Mouse (Mus musculus) neural tube, embryonic 11.5 days (tissue): ENCODE data around the gene Fam126b. TPM values are rescaled to one million over a fixed set of nuclear protein-coding genes. Genes with fewer than 3 reads are reported as not detected.
A peak's percentile ranks its signal among the peaks of the same experiment; 100 is the strongest.
"Not testable (repeated sequence)": the region's sequence is repeated elsewhere in the genome, so short reads cannot be mapped to it uniquely, and the experiment has no call there.

ENCODE experiments used
- ATAC-seq: fragments of 200-750 bp; cut with Nextera tagmentation; 2 replicates; pipeline ENCODE4 v1.8.0; 2017; ENCODE audit warnings: moderate number of reproducible peaks, mild to moderate bottlenecking, moderate TSS enrichment, moderate library complexity; ENCODE audit not compliant: insufficient read depth, low FRiP score, low TSS enrichment
- DNase-seq: peaks from one replicate; pipeline ENCODE4 v3.0.0-alpha.2; 2015; ENCODE audit warnings: low spot score
- H3K27ac ChIP-seq: fragments of 300-500 bp; sonication (generic); 2 replicates; pipeline ENCODE4 v1.5.1; 2014; ENCODE audit warnings: low read depth, mild to moderate bottlenecking, low read length
- H3K27me3 ChIP-seq: fragments of 300-500 bp; sonication (generic); 2 replicates; pipeline ENCODE4 v1.6.1; 2014; ENCODE audit warnings: mild to moderate bottlenecking, low read length, mixed read lengths; ENCODE audit not compliant: control insufficient read depth, insufficient read depth
- H3K36me3 ChIP-seq: fragments of 300-500 bp; sonication (generic); 2 replicates; pipeline ENCODE4 v1.6.1; 2014; ENCODE audit warnings: mild to moderate bottlenecking, low read length, moderate library complexity, mixed read lengths; ENCODE audit not compliant: control insufficient read depth, insufficient read depth
- H3K4me1 ChIP-seq: fragments of 300-500 bp; sonication (generic); 2 replicates; pipeline ENCODE4 v1.6.1; 2014; ENCODE audit warnings: low read length, mixed read lengths; ENCODE audit not compliant: control insufficient read depth, insufficient read depth
- H3K4me2 ChIP-seq: fragments of 300-500 bp; sonication (generic); 2 replicates; pipeline ENCODE4 v1.6.1; 2014; ENCODE audit warnings: low read depth, mild to moderate bottlenecking, moderate library complexity
- H3K4me3 ChIP-seq: fragments of 300-500 bp; sonication (generic); 2 replicates; pipeline ENCODE4 v1.5.1; 2014; ENCODE audit warnings: low read depth, low read length
- H3K9ac ChIP-seq: fragments of 300-500 bp; sonication (generic); 2 replicates; pipeline ENCODE4 v1.6.1; 2014; ENCODE audit warnings: mild to moderate bottlenecking, low read length
- H3K9me3 ChIP-seq: fragments of 300-500 bp; sonication (generic); 2 replicates; pipeline ENCODE4 v1.6.1; 2016; ENCODE audit warnings: low read length; ENCODE audit not compliant: control insufficient read depth
- WGBS: fragments of 180-500 bp; shearing (Covaris S2); extraction: QIAGEN DNeasy Blood & Tissue Kit; methylation state at CpG from one replicate; pipeline ENCODE4 v1.1.7; 2014; 5-methylcytosine and 5-hydroxymethylcytosine counted together
- polyA plus RNA-seq: library from polyadenylated mRNA; unstranded; fragments of >200 nt; fragmentation: Nextera tagmentation; extraction: Ambion mirVana; gene quantifications from 2 replicates; pipeline ENCODE4 v1.2.1, GENCODE M21; 2014

Fam126b gene
- polyA plus RNA-seq, 1 experiment from 2014 or later: 7.0 TPM

DNA sequence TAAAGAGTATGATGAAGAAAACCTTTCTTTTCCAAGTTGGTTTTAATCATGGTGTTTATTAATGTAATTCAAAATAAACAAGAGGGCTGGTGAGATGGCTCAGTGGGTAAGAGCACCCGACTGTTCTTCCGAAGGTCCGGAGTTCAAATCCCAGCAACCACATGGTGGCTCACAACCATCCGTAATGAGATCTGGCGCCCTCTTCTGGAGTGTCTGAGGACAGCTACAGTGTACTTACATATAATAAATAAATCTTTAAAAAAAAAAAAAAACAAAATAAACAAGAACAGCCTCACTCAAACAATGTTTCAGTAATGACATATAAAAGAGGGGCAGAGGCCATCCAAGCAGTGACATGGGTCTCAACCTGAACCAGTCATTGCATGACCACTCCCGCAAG is 25.8 kb downstream of the Fam126b start:
- 94% methylated on average over 4 of the region's 6 CpGs for WGBS
- not testable (repeated sequence) for H3K4me3 ChIP-seq, H3K36me3 ChIP-seq, H3K4me2 ChIP-seq, H3K4me1 ChIP-seq, H3K9ac ChIP-seq, H3K27me3 ChIP-seq, H3K27ac ChIP-seq, ATAC-seq, DNase-seq, H3K9me3 ChIP-seq

DNA sequence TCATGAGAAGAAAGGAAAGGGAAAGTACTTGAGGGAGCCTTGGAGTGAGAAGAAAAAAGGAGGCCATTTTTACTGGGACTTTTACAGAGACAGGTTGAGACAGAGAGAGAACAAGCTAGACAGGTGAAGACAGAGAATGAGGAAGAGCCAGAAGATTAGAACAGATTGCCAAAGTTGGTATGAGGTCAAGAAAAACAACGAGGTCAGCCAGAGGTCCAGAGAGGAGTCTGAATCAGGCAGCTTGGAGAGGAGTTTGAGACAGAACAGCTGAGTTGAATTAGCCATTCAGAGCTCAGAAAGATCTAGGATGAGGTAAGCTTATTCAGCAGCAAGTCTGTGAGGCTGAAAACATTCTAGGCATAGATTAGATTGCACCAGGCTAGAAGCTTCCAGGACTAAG is 44.7 kb downstream of the Fam126b start:
- H3K9me3 ChIP-seq: no peaks in the 10 kb centered on the region
- no peaks in the 10 kb centered on the region for H3K27me3 ChIP-seq
- H3K4me1 ChIP-seq: no peaks in the 10 kb centered on the region
- H3K4me3 ChIP-seq: no peak overlapping the region
- H3K36me3 ChIP-seq: no peaks in the 10 kb centered on the region
- H3K9ac ChIP-seq: no peak overlapping the region
- ATAC-seq (no peak), DNase-seq (no peak)
- H3K4me2 ChIP-seq: no peak overlapping the region
- no peak overlapping the region for H3K27ac ChIP-seq
- WGBS: 80% methylated on average over 1 of the region's 1 CpGs

DNA sequence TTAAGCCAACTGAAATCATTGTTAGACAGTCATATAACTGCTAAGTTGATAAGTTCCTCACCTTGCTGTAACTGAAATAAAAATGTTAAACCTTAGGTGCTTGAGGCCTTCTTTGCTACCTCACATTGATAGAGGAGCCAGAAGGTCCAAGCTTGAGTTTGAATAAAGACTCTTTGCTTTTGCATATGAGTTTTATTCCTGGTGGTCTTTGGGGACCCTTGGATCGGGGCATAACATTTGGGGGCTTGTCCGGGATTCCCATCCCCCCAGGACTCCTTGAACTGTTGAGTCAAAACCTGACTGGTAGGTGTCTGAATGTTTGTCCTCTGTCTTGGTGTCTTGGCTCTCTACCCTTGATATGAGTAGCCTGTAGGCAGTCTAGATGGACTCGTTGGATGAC is 78.9 kb downstream of the Fam126b start:
- peaks cover 11% of the 10 kb centered on the region for H3K4me1 ChIP-seq
- no peak overlapping the region for H3K9ac ChIP-seq
- no peak for DNase-seq
- ATAC-seq: no peak
- no peak overlapping the region for H3K27ac ChIP-seq
- H3K4me3 ChIP-seq: no peak overlapping the region
- no peak overlapping the region for H3K4me2 ChIP-seq
- H3K9me3 ChIP-seq: peaks cover 7% of the 10 kb centered on the region; the same call in 1 of the 2 replicates
- no peaks in the 10 kb centered on the region for H3K27me3 ChIP-seq
- WGBS: 99% methylated on average over 3 of the region's 3 CpGs
- no peaks in the 10 kb centered on the region; the same call in 1 of the 2 replicates for H3K36me3 ChIP-seq

DNA sequence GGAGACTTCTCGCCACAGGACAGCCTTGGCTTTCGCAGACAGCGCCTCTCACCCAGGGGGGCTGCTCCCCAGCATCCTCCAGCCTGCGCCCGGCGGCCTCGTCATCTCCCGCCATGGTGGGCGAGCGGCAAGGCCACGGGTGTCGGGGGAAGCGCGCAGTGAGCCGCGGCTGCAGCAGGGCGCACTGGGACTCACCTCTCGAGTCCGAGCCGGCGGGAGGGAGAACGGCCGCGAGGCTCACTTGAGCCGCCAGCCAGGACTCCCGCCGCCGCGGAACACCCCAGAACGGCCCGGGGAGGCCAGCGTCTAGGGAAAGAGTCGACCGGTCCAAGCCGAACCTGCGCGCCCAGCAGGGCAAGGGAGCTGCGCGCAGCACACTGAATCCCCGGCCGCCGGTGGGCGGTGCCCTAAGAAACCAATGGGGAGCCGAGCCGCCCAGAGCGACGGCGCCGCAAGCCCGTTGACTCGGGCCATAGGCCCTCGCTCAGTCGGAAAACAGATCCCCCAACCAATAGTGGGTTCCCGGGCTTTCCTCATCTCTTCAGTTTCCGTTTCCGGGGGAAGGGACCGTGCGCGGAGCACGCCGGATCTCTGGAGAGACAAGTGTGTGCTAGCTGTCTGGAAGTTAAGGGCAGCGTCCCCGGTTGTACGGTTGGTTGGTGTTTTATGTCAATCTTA is 81.4 kb downstream of the Fam126b start, which contains the start of gene Orc2:
Gene Orc2 (minus strand): TSS at position 533 of the 678 bp plus-strand sequence.
- H3K9ac ChIP-seq: peak within 1 kb of the TSS; percentile 86
- H3K4me1 ChIP-seq: peaks cover 11% of the 10 kb centered on the region
- ATAC-seq: peak; percentile 100
- no peaks in the 10 kb centered on the region for H3K27me3 ChIP-seq
- WGBS: under 1% methylated on average over 64 of the region's 64 CpGs
- H3K27ac ChIP-seq: no peak within 1 kb of the TSS
- peaks cover 7% of the 10 kb centered on the region; the same call in 1 of the 2 replicates for H3K9me3 ChIP-seq
- H3K36me3 ChIP-seq: peaks cover 5% of the 10 kb centered on the region; the same call in 1 of the 2 replicates
- H3K4me3 ChIP-seq: peak within 1 kb of the TSS; percentile 78
- peak; percentile 95 for DNase-seq
- H3K4me2 ChIP-seq: peak within 1 kb of the TSS; percentile 73

DNA sequence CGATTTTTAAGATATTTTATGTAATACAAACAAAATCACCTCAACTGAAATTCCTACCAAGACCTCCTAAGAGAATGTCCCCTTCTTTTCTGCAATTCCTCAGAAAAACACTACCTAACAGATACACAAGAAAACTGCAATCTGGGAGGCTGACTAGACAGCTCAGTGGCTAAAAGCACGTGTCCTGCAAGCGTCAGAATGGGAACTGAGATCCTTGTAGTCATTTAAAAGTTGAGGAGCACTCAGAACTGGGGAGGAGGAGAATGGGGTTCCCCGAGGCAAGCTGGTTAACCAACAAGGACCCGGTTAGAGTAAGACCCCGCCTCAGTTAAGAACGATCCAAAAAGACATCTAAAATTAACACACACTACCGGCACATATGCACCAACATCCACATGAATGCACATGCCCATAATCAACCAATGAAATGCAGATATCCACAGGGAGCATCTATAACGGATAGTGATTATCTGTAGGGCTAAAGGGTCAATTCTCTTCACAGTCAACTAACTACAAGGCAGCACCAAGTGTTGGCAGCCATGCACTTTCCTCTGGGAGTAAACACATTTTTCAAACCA is 82.2 kb downstream of the Fam126b start:
- Histone ChIP-seq H3K27me3 (no peaks in the 10 kb centered on the region), H3K9ac (peak overlapping the region; percentile 86), H3K4me1 (peaks cover 11% of the 10 kb centered on the region), H3K27ac (no peak overlapping the region), H3K4me2 (peak overlapping the region; percentile 73), H3K9me3 (peaks cover 7% of the 10 kb centered on the region; the same call in 1 of the 2 replicates), H3K4me3 (peak overlapping the region; percentile 78), H3K36me3 (peaks cover 5% of the 10 kb centered on the region; the same call in 1 of the 2 replicates)
- ATAC-seq: no peak
- no peak for DNase-seq
- 34% methylated on average over 9 of the region's 9 CpGs for WGBS

DNA sequence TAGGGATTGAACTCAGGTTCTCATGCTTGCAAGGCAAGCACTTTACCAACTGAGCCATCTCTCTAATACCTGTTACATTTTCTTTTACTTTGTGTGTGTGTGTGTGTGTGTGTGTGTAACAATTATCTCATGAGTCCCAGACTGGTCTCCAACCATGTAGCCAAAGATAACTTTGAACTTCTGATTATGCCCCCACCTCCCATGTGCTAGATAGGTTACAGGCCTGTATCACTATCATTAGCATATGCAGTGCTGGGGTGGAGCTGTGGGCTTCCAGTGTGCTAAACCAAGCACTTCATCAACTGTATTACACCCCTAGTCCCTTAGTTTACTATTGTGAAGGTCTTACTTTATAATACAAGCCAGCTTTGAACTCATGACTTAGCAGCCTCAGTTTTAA is 83.0 kb downstream of the Fam126b start:
- no peaks in the 10 kb centered on the region for H3K27me3 ChIP-seq
- ATAC-seq: no peak
- no peak for DNase-seq
- H3K36me3 ChIP-seq: peaks cover 5% of the 10 kb centered on the region; the same call in 1 of the 2 replicates
- peak overlapping the region; percentile 73; the same call in 1 of the 2 replicates for H3K4me2 ChIP-seq
- no peak overlapping the region; the same call in 1 of the 2 replicates for H3K4me3 ChIP-seq
- H3K9me3 ChIP-seq: peaks cover 7% of the 10 kb centered on the region; the same call in 1 of the 2 replicates
- no peak overlapping the region for H3K9ac ChIP-seq
- peaks cover 11% of the 10 kb centered on the region for H3K4me1 ChIP-seq
- no peak overlapping the region for H3K27ac ChIP-seq

DNA sequence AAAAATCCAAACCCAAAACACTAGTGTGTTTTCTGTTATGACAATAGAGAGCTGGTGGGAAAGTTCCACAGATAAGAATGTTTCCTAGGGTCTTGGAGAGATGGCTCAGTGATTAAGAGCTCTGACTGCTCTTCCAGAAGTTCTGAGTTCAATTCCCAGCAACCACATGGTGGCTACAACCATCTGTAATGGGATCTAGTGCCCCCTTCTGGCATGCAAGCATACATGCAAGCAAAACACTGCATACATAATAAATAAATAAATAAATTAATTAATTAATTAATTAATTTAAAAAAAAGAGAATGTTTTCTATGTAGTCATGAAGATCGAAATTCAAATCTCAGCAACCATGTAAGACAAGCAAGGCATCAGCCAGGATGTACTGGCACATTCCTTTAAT is 87.4 kb downstream of the Fam126b start:
- 98% methylated on average over 1 of the region's 1 CpGs for WGBS
- Histone ChIP-seq H3K9ac (no peak overlapping the region), H3K4me3 (no peak overlapping the region), H3K9me3 (no peaks in the 10 kb centered on the region), H3K4me1 (peaks cover 7% of the 10 kb centered on the region), H3K27ac (no peak overlapping the region), H3K4me2 (no peak overlapping the region), H3K27me3 (no peaks in the 10 kb centered on the region), H3K36me3 (peaks cover 7% of the 10 kb centered on the region; the same call in 1 of the 2 replicates)
- DNase-seq: no peak
- ATAC-seq: no peak

DNA sequence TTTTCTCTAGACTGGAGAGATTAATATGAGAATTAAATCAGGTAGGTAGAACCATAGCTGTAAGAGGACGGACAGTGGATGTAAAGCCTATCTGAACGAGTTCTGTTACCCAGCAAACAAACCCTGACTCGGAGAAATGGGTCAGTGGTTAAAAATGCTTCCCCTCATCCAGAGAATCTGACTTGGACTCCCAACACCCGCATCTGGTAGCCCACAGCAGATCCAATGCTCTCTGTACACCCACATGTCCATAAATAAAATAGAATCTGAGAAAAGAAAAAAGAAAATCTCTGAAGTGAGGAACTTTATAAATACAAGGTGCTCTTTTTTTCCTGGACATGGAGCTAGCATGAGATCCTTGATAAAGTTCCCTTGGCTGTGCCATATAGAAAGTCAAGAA is 88.4 kb downstream of the Fam126b start:
- H3K4me1 ChIP-seq: no peaks in the 10 kb centered on the region
- DNase-seq (no peak), ATAC-seq (no peak)
- WGBS: 97% methylated on average over 4 of the region's 4 CpGs
- no peak overlapping the region for H3K27ac ChIP-seq
- H3K36me3 ChIP-seq: peaks cover 7% of the 10 kb centered on the region; the same call in 1 of the 2 replicates
- H3K4me3 ChIP-seq: no peak overlapping the region
- H3K9me3 ChIP-seq: no peaks in the 10 kb centered on the region
- no peak overlapping the region for H3K4me2 ChIP-seq
- no peaks in the 10 kb centered on the region for H3K27me3 ChIP-seq
- no peak overlapping the region for H3K9ac ChIP-seq

DNA sequence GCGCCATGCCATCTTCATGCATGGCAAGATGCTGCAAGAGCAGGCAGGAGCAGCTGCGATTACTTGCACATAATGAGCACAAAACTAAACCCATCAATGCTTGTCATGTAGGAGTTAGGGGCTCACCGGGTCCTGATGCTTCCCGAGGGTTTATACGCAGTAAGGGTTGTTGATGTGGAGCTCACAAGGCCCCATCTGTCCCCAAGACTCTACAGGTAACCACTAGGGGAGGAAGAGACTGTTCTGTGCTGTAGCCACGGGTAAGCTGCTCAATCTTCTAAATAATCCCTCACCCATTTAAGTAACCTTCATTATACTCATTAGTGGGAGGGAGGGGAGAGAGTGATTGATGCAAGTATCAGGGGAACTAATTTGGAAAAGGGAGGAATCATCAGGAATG is 90.5 kb downstream of the Fam126b start:
- no peaks in the 10 kb centered on the region for H3K4me1 ChIP-seq
- no peak overlapping the region for H3K27ac ChIP-seq
- 93% methylated on average over 6 of the region's 6 CpGs for WGBS
- H3K27me3 ChIP-seq: no peaks in the 10 kb centered on the region
- H3K4me3 ChIP-seq: no peak overlapping the region
- ATAC-seq (no peak), DNase-seq (no peak)
- H3K4me2 ChIP-seq: no peak overlapping the region
- H3K9me3 ChIP-seq: no peaks in the 10 kb centered on the region
- no peak overlapping the region for H3K9ac ChIP-seq
- peaks cover 10% of the 10 kb centered on the region; the same call in 1 of the 2 replicates for H3K36me3 ChIP-seq
